Mouse (Mus musculus) cortical plate, adult 2 months (tissue): ENCODE measurements around the gene Dnaic1. TPM values are rescaled to one million over a fixed set of nuclear protein-coding genes. Genes with fewer than 3 reads are reported as not detected.

ENCODE experiments used
- H3K27ac ChIP-seq: fragments of 200-500 bp; 2 replicates; pipeline ENCODE4 v1.5.1; 2012; ENCODE audit warnings: low read length, control low read depth, inconsistent platforms; ENCODE audit not compliant: insufficient read depth
- H3K4me1 ChIP-seq: fragments of 200-500 bp; 2 replicates; pipeline ENCODE4 v1.6.1; 2011; ENCODE audit warnings: low read length; ENCODE audit not compliant: control insufficient read depth, insufficient read depth
- H3K4me3 ChIP-seq: fragments of 200-500 bp; 2 replicates; pipeline ENCODE4 v1.5.1; 2011; ENCODE audit warnings: mild to moderate bottlenecking, low read length, control low read depth; ENCODE audit not compliant: insufficient read depth
- CTCF ChIP-seq: fragments of 200-500 bp; IDR thresholded peaks from 2 replicates; pipeline ENCODE4 v1.5.1; 2011; ENCODE audit warnings: mild to moderate bottlenecking, control low read depth, low read length; ENCODE audit not compliant: insufficient read depth; ENCODE audit errors: extremely low read depth
- POLR2A ChIP-seq: fragments of 200-500 bp; IDR thresholded peaks from 2 replicates; pipeline ENCODE4 v1.6.1; 2011; ENCODE audit warnings: mild to moderate bottlenecking, low read length, control low read depth; ENCODE audit not compliant: insufficient read depth; ENCODE audit errors: extremely low read depth
- polyA plus RNA-seq: library from polyadenylated mRNA; depleted of rRNA; stranded (reverse); fragments of >200 nt; gene quantifications from 2 replicates; pipeline ENCODE4 v1.2.3, GENCODE M21; 2012

Gene Dnaic1
- polyA plus RNA-seq, 1 experiment: 12.5 TPM

DNA sequence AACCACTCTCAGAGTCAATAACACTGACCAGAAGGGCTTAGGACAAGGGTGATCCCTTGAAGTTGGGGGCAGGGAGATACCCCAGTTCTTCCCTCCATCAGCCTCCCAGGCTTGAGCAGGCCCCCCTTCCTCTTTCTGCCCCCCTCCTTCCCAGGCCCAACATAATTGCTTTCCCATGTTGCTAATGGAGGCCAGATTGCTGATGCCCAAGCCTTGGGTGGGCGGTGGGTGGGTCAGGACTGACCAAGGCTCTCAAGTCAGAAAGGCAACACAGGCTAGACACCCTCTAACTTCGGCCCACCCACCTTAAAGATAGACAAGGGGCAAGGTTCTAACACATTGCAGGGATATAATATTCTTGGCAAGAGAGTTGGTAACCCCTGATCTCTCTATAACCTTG lies 86.0 kb downstream of the Dnaic1 start:
- H3K4me1 ChIP-seq: no peaks in the 10 kb centered on the region
- H3K27ac ChIP-seq: no peak overlapping the region
- TF ChIP-seq POLR2A (no peak), CTCF (no peak)
- no peak overlapping the region for H3K4me3 ChIP-seq

DNA sequence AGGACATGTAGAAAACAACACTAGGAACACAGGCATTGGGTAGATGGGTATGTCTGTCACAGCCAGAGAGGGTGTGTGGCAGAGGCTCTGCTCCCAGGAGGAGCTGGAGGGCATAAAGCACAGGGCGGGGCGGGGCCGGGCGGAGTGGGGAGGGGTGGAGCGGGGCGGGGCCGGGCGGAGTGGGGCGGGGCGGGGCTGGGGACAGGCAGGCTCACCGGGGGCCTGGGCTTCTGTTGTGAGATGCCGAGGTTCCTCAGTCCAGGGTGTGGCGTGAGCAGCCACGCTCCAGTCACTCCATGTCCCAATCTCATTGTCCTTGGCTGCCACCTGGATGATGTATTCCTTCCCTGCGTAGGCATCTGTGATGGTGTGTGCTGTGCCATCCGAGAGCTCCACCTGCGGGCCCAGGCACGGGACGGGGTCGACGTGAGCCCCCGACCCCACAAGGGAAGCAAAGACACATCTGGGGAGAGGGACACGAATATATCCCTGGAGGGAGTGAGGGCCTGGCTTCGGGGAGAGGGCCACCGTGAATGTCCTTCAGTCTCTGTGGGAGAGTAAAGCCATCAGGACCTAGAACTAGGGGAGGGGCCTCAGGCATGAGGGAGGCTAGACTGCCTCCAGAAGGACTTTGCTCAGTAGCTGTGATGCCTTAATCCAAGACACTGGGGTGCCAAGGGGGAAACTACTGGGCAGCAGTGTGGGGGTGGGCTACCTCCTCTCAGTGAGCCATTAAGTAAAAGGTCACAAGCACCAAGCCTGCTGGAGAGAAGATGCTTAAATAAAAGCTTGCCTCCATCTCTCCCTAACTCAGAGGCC lies 89.2 kb downstream of the Dnaic1 start:
- H3K27ac ChIP-seq: no peak overlapping the region
- no peak overlapping the region for H3K4me3 ChIP-seq
- no peaks in the 10 kb centered on the region for H3K4me1 ChIP-seq
- TF ChIP-seq CTCF (no peak), POLR2A (no peak)

DNA sequence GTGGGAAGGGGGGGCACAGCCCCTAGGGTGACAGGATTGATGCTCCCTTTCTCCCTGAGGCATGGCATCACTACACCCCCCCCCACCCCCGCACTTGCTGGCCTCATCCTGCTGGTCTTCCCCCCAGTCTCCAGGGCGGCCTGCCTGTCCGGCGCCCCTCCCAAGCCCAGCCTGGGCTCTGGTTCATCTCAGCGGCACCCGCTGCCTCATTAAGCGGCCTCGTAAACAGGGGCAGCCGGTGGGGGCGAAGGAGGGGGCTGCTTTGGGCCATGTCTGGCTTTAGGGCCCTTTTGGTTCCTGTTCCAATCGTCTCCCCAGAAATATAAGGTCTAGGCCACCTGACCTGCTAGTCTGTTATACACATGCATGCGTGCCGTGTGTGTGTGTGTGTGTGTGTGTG lies 90.0 kb downstream of the Dnaic1 start:
- Histone ChIP-seq H3K4me3 (no peak overlapping the region), H3K4me1 (no peaks in the 10 kb centered on the region), H3K27ac (no peak overlapping the region)
- TF ChIP-seq POLR2A: no peak
- no peak for TF ChIP-seq CTCF

DNA sequence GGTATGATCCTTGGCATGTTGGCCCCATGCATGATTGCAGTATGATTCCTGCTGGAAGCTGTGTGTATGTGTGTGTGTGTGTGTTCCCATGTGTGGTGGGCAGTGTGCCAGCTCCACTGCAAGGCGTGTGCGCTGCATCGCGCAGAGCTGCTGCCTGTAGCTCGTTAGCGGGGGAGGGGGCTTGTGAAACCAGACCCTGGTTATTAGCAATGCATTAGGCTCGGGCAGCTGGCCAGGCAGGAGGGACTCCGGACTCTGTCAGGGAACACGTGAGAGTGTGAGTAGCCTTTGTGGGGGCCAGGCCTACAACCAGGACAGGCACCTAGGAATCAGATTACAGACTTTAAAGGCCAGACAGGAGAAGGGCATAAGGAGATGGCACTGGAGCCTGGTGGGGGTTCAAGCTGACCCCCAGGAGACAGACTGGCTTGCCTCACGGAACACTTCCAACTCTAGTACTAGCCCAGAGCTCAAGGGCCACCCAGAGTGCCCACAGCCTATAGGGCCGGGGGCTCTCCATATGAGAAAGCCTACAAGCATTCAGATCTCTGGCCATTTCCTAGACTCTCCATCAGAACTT lies 91.4 kb downstream of the Dnaic1 start:
- H3K27ac ChIP-seq: no peak overlapping the region
- no peak overlapping the region for H3K4me3 ChIP-seq
- no peak for TF ChIP-seq CTCF
- no peak for TF ChIP-seq POLR2A
- H3K4me1 ChIP-seq: no peaks in the 10 kb centered on the region

DNA sequence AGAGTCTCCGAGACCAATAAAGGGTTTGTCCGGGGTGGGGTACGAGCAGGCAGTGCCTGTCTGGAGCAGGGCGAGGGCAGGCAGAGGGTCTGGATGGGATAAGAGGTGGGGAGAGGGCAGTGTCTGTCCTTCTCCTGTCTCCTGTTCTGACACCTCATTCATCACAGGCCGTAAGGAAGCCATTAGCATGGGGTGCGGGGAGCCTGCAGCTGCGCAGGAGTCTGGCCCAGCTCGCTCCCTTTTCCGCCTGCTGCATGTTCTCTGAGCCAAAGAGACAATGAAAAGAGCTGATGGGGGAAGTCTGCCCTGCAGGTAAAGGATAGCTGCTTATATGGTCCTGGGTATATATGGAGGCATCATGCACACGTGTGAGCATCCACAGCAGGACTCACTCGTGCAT lies 93.1 kb downstream of the Dnaic1 start:
- Histone ChIP-seq H3K4me1 (no peaks in the 10 kb centered on the region), H3K27ac (no peak overlapping the region), H3K4me3 (no peak overlapping the region)
- no peak for TF ChIP-seq CTCF
- no peak for TF ChIP-seq POLR2A

DNA sequence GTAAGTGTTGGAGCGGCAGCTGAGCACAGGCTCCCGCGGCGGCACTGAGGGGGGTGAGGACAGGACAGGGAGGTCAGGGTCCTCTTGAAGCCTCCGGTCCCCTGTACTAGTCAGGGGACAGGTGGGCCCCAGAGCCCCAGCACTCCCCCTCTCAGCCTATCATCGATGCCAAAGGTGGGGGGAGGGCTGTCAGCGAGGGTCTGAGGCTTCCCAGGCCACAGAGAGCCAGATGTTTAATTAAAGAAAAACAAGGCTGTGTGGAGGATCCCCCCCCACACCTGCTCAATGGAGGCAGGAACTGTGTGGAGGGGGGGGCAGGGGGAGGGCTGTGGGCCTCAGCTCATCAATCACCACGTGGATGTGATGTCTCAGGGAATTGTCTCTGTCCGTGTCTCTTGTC lies 94.0 kb downstream of the Dnaic1 start:
- no peak overlapping the region for H3K27ac ChIP-seq
- TF ChIP-seq POLR2A (no peak), CTCF (no peak)
- H3K4me3 ChIP-seq: no peak overlapping the region
- no peaks in the 10 kb centered on the region for H3K4me1 ChIP-seq

DNA sequence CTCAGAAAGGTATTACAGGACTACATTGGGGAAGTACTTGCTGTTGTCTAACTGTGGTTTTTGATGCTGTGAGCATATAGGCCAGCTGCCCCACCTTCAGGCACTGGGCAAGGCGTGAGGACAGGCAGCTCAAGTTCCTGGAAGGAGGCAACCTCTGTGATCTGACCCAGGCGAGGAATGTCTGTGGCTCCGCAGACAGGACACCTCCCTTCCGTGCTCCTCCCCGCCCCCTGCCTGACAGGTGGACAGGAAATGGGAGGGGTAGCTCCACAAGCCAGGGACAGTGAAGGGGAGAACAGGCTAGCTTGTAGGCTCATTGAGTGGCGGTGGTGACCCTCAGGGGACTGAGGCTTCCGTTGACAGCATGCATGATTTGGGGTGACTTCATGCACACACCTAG lies 95.0 kb downstream of the Dnaic1 start:
- H3K27ac ChIP-seq: no peak overlapping the region
- no peaks in the 10 kb centered on the region for H3K4me1 ChIP-seq
- TF ChIP-seq POLR2A (no peak), CTCF (no peak)
- no peak overlapping the region for H3K4me3 ChIP-seq

DNA sequence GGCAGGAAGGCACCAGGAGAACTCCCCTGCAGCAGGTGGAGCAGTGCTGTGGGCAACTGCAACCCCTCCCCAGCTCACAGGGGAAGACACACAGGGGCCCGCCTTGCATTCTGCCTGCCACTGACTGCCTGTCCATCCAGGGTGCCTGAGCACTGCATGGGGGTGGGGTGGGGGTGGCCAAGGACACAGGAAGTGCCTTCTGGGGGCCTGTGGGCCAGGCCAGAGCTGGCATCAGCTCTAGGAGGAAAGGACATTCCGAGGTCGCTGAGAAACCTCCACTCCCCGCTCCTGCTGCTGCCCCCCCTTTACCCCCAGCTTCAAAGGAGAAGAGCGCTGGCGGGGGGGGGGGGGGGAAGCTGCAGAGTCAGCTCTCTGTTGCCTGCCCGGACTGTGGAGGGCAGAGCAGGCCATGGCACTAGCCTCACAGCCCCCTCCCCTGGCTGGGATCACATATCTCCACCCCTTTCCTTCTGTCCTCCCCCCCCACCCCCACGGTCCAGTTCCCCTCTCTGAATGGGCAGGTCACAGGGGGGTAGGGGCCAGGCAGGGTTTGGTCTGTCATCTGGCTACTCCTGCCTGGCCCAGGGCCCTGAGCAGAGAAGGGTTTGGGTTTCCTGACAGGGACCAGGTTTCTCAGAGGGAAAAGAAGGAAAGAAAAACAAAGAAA lies 95.6 kb downstream of the Dnaic1 start:
- TF ChIP-seq CTCF: no peak
- H3K4me3 ChIP-seq: no peak overlapping the region

DNA sequence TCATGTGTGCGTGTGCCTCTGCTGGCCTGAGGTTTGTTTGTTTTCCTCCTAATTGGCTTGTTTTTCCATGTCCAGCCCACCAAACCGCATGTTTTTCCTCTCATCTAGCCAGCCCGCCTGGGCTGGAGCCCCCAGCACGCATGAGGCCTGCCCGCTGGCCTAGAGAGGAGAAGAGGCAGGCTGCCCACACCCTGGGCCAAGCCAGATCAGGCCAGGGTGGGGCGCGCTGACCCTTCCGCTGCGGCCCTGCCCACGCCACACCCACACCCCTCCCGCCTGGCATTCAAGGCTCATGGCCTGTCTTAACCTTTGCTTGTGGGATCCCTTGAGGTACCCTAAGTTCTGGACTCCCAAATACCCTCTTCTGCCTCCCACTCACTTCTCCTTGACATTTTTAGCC lies 97.1 kb downstream of the Dnaic1 start:
- TF ChIP-seq CTCF: no peak
- no peak for TF ChIP-seq POLR2A
- H3K4me1 ChIP-seq: no peaks in the 10 kb centered on the region
- no peak overlapping the region for H3K4me3 ChIP-seq
- no peak overlapping the region for H3K27ac ChIP-seq

More for the DNA sequence above, 95.6 kb downstream of the Dnaic1 start:
- Histone ChIP-seq H3K27ac (no peak overlapping the region), H3K4me1 (no peaks in the 10 kb centered on the region)

DNA sequence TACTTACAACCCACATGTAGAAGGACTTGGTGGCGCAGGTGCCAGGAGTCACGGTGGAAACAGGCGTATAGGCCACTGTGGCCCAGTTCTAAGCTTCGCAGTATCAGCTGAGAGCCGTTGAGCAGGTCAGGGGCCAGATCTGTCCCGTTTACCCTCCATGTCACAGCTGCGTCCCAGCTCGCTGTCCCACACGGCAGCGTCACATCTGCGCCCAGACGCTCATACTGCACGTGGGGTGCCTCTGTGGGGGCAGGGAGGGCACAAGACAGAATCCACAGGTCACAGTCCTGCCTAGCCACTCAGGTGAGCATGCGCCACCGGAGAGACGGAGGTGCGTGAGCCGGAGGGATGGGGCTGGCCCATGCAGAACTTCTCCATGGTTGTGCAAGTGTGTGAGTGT lies 101.3 kb downstream of the Dnaic1 start:
- no peaks in the 10 kb centered on the region for H3K4me1 ChIP-seq
- TF ChIP-seq POLR2A (no peak), CTCF (no peak)
- no peak overlapping the region for H3K27ac ChIP-seq
- no peak overlapping the region for H3K4me3 ChIP-seq
